ENCODE assay signal across 17 mouse cellular contexts in genomic region chr9:121394882-121395281, GRCm38 (mm10).
"Had no signal": no experiment of that assay in that cellular context is flagged by ENCODE, and none has a peak within 500 bp of the region (broad histone marks: within the 10 kb centered on the region; RNA-seq: fewer than 3 reads in every experiment).

No protein-coding gene starts in this region.

- H3K9me3 ChIP-seq: neural tube, embryonic 12.5 days; neural tube, embryonic 13.5 days; neural tube, embryonic 15.5 days; stomach, embryonic 15.5 days had no signal

- H3K9ac ChIP-seq: neural tube, embryonic 12.5 days; neural tube, embryonic 13.5 days; neural tube, embryonic 15.5 days; stomach, embryonic 15.5 days had no signal

- H3K27me3 ChIP-seq: neural tube, embryonic 12.5 days; neural tube, embryonic 13.5 days; neural tube, embryonic 15.5 days; stomach, embryonic 15.5 days had no signal

- H3K4me2 ChIP-seq: neural tube, embryonic 12.5 days; neural tube, embryonic 13.5 days; neural tube, embryonic 15.5 days; stomach, embryonic 15.5 days had no signal

- H3K4me3 ChIP-seq: neural tube, embryonic 12.5 days; neural tube, embryonic 13.5 days; neural tube, embryonic 15.5 days; stomach, embryonic 15.5 days had no signal

- H3K27ac ChIP-seq: neural tube, embryonic 12.5 days; neural tube, embryonic 13.5 days; neural tube, embryonic 15.5 days; stomach, embryonic 15.5 days; stomach, postnatal 0 days had no signal

- H3K36me3 ChIP-seq: stomach, embryonic 15.5 days had no signal

- DNase-seq: retina, postnatal 1 day; right cerebral cortex, adult 18-20 months; right cerebral cortex, postnatal 14 days; right cerebral cortex, postnatal 25 days; right cerebral cortex, postnatal 4 days; spleen, adult 18-20 months; thymus, adult 18-20 months; thymus, adult 2 months; thymus, postnatal 14 days; thymus, postnatal 25 days; thymus, postnatal 36 days; thymus, postnatal 4 days had no signal
